Mouse (Mus musculus): ENCODE data around the gene Pigz.

The Pigz gene

GRCm38 (mm10) chr16:31933751-31934549, at the start of gene Pigz:
Pigz (plus strand) TSS chr16:31933851.
- DNase-seq, result peak; percentile 65

DNA sequence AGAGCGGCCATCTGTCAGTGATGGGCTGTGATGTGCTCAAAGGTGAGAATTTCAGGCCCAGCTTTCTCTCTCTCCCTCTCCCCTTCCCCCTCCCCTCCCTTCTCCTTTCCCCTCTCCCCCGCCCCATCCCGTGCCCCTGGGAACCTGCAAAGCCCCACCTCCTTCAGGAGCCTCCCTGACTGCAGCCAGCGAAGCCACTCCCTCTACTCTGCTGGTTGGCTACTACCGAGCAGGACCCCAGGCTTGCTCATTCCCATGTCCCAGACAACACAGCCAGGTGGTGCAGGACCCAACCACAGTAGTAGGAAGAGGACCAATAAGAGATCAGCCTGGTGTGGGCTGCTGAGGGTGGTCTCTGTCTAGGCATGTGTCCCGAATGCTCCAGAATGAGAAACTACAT, 49.7 kb upstream of the Pigz start:
- DNase-seq, result no peak

GRCm38 (mm10) chr16:31890907-31891306, 42.7 kb upstream of the Pigz start:
- no peak for DNase-seq

DNA sequence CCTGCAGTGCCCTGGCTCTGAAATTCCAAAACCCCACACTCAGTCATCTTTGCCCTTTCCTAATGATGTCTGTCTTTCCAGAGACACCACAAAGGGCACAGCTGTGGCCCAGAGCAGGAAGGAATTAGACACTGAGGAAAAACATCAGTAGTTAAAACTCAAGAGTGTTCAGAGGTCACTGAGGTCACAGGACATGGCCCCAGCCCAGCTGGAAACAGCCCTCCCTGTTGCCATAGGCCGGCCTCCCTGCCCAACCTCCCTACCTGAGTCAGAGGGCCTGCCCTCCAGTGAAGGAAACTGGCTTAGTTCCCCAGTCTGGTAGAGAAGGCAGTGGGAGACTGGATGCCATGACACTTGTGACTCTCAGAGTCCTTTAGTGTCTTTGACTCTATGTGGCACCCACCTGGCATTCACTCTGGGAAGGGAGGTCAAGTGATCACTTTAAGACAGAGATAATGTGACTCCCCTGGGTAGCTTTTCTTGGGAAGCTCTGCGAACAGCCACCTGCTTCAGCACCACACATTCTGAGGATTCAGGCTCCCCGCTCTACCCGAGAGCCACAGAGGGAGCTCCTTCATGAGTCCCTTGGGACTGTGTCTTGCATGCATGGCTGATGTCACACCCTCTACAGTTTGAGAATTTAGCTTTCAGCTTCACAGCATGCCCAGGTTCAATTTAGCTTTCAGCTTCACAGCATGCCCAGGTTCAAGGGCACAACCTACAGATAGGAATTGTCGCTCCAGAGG, 40.1 kb upstream of the Pigz start:
- DNase-seq, result no peak

GRCm38 (mm10) chr16:31896971-31897774, 36.5 kb upstream of the Pigz start:
- DNase-seq, result peak; percentile 64

GRCm38 (mm10) chr16:31898546-31899326, 34.9 kb upstream of the Pigz start:
- no peak for DNase-seq

DNA sequence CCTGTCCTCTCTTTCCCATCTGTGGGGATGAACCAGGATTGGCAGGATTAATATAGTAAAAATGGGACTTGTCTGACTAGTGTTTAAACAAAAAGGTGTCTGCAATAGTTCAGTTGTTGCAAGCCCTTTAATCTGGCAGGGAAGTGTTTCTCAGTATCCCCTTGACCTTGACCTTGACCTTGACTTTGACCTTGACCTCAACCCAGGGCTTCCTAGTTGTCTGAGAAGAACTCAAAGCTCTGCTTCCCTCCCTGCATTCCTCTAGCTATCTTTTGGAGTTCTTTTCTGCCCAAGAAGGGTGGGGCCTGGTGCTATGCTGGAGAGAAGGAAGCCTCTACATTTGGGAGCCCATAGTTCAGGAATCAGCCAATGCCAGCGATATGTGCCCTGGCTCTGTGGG, 31.8 kb upstream of the Pigz start:
- DNase-seq, result no peak

DNA sequence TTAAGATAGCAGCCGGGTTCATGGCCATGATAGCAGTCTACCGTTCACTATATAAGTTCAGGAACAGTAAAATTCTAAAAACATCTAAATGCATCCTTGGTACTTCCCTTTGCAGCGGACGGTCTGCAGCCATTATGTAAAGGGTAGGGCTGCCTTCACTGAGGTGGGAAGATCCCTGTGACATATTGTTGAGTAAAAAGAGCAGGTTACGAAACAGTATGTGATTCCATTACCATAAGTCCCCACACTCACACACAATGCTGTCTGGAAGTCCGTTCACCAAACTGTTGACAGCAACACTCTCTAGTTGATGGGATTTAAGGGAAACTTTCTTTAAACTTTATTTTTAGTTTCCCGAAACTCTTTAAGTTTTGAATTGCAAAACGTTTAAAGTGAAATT, 30.4 kb upstream of the Pigz start:
- no peak for DNase-seq

DNA sequence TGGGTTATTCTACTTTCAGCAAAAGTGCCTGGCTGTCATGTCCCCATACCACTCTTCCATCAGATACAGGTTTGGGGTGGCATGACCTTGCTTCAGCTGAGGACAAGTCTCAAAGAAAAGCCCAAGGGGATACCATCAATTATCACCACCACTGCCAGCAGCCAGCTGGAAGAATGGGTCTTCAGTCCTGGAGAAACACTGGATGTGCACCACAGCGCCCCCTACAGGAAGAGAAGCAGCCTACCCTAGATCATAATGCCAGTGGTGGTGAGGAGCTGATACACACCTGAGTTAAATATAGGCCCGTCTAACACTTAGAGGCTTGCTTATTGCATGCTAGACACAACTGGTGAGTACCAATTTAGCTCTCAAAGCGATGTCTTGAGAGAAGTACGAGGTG, 28.3 kb upstream of the Pigz start:
- DNase-seq, result no peak

GRCm38 (mm10) chr16:31905891-31906825, 27.5 kb upstream of the Pigz start:
- peak; percentile 28 for DNase-seq

GRCm38 (mm10) chr16:31906896-31907295, 26.8 kb upstream of the Pigz start:
- DNase-seq, result peak; percentile 68

- no peak for DNase-seq
Observed at GRCm38 (mm10) chr16:31908959-31909358, 24.7 kb upstream of the Pigz start.

DNA sequence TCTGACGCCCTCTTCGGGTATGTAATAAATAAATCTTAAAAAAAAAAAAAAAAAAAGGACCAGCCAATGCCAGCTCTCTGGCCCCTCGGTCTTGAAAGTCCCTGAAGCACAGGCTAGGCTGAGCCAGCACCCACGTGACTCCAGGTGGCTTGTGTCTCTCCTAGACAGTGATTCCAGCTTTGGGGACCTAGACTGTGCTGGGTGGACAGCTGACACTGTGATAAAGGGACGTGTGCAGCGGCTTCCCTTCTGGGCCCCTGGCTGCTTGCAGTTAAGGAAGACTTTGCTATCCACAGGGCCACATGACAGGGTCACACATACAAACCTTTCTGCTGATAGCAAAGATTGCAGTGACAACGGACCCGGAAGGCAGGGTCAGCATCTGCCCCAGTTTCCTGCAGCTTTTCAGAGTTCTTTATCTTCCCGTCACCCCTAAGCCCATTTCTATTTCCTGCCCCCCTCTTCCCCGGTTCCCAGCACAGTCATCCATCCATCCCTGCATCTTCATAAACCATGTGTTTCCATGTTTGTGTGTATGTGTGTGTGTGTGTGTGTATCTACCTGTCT, 23.3 kb upstream of the Pigz start:
- peak; percentile 29 for DNase-seq

DNA sequence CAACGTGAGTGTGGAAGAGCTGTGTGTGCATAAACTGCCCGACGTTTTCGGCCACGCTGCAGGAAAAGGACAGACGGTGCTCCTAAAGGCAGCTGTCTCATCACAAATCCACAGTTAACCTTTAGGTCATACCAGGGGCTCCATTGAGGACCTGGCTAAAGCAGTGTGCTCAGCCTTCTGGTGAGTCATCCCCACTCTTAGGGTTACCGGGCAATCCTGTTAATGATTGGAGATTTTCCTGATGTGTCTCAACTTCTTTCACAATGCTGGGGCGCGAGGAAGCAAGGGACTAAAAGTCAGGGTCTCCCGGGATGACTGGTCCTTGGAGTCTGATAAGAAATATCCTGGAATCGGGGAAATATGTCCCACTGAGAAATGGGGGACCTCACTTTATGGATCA, 15.9 kb upstream of the Pigz start:
- DNase-seq, result no peak

- peak; percentile 89 for DNase-seq
Observed at GRCm38 (mm10) chr16:31918248-31918724, 15.4 kb upstream of the Pigz start.

DNA sequence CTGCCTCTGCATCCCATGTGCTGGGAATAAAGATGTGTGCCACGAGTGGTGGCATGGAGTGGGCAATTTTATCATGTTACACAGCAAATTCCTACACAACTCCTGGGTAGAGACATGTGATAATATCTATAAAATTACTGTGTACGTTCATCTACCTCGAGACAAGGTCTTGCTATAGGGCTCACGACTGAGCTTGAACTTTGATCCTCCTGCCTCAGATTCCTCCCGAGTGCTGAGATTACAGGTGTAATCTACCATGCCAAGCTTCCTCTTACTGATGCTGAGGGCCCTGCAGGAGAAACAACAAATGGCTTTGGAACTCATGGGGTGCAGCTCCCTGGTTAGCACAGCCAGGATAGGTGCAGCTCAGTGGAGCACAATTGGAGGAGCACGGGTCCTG, 9.3 kb upstream of the Pigz start:
- no peak for DNase-seq

DNA sequence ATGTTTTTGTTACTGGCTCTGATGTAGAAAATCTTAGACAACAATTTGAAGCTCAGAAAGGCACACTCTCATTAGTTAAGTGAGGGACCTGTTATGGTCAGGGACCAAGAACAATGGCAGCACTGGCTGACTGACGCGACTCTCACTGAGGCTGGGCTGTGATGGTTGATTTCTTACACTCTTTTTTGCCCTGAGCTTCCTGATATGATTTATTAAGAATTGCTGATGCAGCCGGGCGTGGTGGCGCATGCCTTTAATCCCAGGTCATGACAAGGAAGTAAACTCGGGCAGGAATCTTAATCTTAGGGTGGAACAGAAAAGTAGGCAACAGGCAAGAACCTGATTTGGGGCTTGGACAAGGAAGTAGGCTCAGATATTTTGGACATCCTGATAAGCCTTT, 7.6 kb upstream of the Pigz start:
- no peak for DNase-seq

DNA sequence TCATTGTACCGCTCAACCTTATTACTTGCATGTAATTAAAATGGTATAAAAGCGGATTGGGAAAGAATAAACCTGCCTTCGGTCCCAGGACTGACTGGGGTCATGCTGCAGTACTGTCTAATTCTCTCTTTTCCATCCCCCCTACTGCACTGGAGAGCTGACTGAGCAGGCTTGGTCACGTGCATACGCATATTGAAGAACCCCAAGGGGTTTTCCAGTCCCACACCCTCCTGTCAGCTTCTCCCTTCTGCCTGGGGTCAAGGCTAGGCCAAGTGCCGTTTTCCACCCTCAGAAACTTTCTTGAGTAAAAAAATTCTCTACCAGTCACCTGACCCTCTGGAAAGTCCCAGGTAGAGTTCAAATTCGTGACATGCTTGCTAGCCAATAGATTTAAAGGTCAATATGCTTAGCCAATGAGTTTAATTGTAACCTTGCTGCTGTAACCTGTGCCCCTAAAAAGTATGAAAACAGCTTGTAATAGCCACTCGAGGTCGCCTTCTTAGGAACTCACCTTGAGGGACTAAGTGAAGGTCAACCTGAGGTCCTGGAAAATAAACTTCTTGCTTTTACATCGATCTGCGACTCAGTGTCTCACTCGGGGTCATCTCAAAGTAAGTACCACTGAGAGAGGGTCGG, 7.0 kb upstream of the Pigz start:
- no peak for DNase-seq

- no peak for DNase-seq
Observed at GRCm38 (mm10) chr16:31927412-31927811, 6.2 kb upstream of the Pigz start.

DNA sequence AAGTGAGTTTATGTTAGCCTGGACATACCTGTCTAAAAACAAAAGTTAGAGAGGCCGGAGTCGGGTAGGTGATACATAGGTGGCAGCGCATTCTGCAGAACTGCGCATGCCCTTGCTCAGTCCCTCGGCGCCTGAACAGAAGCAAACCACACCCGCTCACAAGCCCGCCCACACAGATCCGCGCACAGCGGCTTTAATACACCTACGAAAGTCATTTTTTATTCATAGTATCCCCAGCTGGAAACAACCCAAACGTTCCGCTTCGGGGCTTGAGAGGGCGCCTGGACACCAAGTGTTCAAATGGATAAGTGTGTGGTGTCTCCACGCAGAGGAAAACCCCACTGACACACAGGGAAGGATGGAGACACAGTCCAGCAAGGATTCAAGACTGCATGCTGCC, 2.3 kb upstream of the Pigz start:
- peak; percentile 17 for DNase-seq

All from kidney, postnatal 10 days (tissue).